Mouse (Mus musculus) layer of hippocampus, adult 2 months (tissue): ENCODE results near the gene Rplp2. TPM values are rescaled to one million over a fixed set of nuclear protein-coding genes. Genes with fewer than 3 reads are reported as not detected.

Experiments used
- DNase-seq, 2 experiments: peaks; one replicate each; pipeline ENCODE4 v3.0.0; 2022; ENCODE audit warnings: low spot score in 2 of 2
- H3K27ac ChIP-seq: fragments of 200-600 bp; 2 replicates; pipeline ENCODE4 v1.8.1; 2022
- H3K4me3 ChIP-seq: fragments of 200-600 bp; 2 replicates; pipeline ENCODE4 v1.8.1; 2022; ENCODE audit warnings: mild to moderate bottlenecking
- CTCF ChIP-seq: fragments of 200-600 bp; conservative IDR thresholded peaks from 2 replicates; pipeline ENCODE4 v1.8.1; 2022; ENCODE audit warnings: antibody characterized with exemption, mild to moderate bottlenecking, moderate library complexity
- total RNA-seq, 2 experiments: library from RNA; stranded (reverse); gene quantifications; 2 replicates each; pipeline ENCODE4 v1.2.3; 2021

The Rplp2 gene
- total RNA-seq, 2 experiments from 2014 or later, result 548 to 575 TPM

GRCm38 (mm10) chr7:141468164-141468521 lies 21.0 kb downstream of the Rplp2 start:
- no peak for DNase-seq
- Histone ChIP-seq H3K27ac (peak overlapping the region; percentile 74), H3K4me3 (peak overlapping the region; percentile 59)
- no peak for TF ChIP-seq CTCF

- Histone ChIP-seq H3K27ac (peak overlapping the region; percentile 74), H3K4me3 (peak overlapping the region; percentile 59)
- peak; percentile 74 for TF ChIP-seq CTCF
- DNase-seq, result peak; percentile 38 to 47
Observed at GRCm38 (mm10) chr7:141468522-141469211, 21.5 kb downstream of the Rplp2 start.

DNA sequence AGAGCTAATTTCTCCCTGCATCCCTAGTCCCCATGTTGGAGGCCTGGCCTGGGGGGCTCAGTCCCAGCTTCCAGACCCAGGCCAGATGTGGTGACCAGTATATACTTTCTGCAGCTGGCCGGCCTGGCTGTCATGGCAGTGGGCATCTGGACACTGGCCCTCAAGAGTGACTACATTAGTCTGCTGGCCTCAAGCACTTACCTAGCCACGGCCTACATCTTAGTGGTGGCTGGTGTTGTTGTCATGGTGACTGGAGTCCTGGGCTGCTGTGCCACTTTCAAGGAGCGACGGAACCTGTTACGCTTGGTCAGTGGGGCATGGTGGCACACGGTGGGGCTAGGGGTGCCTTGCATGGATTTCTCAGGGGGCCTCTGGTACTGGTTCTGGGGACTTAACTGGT lies 22.2 kb downstream of the Rplp2 start:
- Histone ChIP-seq H3K27ac (peak overlapping the region; percentile 74), H3K4me3 (peak overlapping the region; percentile 27; the same call in 1 of the 2 replicates)
- no peak for DNase-seq
- TF ChIP-seq CTCF, result no peak

GRCm38 (mm10) chr7:141469901-141470636 lies 22.9 kb downstream of the Rplp2 start:
- no peak for DNase-seq
- no peak overlapping the region for H3K4me3 ChIP-seq
- no peak overlapping the region for H3K27ac ChIP-seq
- TF ChIP-seq CTCF, result no peak

DNA sequence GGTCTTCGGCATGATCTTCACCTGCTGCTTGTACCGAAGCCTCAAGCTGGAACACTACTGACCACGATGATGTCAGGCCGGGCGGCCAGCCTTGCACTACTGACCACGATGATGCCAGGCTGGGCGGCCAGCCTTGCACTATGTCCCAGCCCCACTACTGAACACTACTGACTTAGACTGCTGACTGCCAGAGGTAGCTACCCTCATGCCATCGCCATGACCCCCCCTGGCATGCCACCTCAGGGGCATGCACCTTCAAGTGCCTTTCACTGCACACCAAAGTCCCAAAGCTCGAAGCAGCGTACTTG lies 23.4 kb downstream of the Rplp2 start:
- Histone ChIP-seq H3K4me3 (no peak overlapping the region), H3K27ac (no peak overlapping the region)
- TF ChIP-seq CTCF, result no peak
- no peak for DNase-seq

GRCm38 (mm10) chr7:141471236-141471635 lies 24.1 kb downstream of the Rplp2 start:
- H3K27ac ChIP-seq, result no peak overlapping the region
- H3K4me3 ChIP-seq, result no peak overlapping the region
- TF ChIP-seq CTCF, result no peak
- DNase-seq, result no peak

DNA sequence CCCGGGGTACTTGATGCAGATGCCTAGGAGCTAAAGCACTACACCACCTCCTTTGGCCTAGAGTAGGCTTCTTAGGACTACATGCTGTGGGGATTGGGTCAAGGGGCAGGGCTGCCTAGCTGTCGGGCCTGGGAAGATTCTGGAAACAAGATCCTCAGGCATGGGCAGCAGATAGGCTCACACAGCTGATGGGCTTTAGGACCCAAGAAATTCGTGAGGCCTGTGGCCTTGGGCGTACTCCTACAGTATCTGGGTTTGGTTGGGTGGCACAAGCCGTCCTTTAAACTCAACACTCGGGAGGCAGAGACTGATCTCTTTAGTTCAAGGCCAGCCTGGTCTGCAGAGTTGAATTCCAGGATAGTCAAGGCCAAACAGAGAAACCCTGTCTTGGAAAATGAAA lies 25.1 kb downstream of the Rplp2 start:
- H3K27ac ChIP-seq, result no peak overlapping the region
- no peak overlapping the region for H3K4me3 ChIP-seq
- DNase-seq, result no peak
- no peak for TF ChIP-seq CTCF

DNA sequence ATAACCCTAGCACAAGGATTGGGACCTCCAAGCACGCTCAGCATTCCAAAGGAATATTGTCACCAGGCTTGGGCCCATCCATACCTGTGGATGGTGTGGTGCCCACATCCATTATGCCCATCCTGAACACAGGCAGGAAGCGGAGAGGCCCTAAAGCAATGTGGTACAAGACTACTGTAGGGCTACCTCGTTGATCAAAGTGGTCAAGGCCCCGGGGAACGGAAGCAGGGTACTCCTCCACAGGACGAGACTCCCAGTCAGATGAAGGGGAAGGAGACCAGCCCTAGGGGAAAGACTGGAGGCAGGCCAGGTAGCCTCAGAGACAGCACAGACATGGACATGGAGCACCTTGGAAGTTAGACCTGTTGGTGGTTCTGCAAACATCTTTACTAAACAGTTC lies 25.6 kb downstream of the Rplp2 start:
- no peak overlapping the region for H3K27ac ChIP-seq
- DNase-seq, result no peak
- H3K4me3 ChIP-seq, result no peak overlapping the region
- no peak for TF ChIP-seq CTCF

DNA sequence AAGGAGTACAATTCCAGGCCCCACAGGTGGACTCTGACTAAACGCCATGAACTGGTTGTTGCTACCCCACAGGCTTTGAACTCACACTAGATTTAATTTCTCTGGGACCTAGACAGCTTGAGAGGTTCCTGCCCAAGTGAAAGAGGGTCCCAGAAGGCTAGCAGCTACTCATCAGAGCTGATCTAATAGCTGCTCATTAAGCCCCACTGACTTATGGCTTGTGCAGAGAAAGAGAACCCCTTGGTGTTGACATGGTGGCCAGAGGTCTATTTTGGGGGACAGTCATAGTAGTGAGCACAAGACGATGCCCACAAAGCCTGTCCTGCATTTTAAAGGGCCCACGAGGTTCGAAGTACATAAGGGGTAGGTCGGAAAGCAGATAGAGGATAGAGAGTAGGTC lies 27.0 kb downstream of the Rplp2 start:
- Histone ChIP-seq H3K4me3 (peak overlapping the region; percentile 86), H3K27ac (peak overlapping the region; percentile 99; the same call in 1 of the 2 replicates)
- no peak for TF ChIP-seq CTCF
- DNase-seq, result no peak

DNA sequence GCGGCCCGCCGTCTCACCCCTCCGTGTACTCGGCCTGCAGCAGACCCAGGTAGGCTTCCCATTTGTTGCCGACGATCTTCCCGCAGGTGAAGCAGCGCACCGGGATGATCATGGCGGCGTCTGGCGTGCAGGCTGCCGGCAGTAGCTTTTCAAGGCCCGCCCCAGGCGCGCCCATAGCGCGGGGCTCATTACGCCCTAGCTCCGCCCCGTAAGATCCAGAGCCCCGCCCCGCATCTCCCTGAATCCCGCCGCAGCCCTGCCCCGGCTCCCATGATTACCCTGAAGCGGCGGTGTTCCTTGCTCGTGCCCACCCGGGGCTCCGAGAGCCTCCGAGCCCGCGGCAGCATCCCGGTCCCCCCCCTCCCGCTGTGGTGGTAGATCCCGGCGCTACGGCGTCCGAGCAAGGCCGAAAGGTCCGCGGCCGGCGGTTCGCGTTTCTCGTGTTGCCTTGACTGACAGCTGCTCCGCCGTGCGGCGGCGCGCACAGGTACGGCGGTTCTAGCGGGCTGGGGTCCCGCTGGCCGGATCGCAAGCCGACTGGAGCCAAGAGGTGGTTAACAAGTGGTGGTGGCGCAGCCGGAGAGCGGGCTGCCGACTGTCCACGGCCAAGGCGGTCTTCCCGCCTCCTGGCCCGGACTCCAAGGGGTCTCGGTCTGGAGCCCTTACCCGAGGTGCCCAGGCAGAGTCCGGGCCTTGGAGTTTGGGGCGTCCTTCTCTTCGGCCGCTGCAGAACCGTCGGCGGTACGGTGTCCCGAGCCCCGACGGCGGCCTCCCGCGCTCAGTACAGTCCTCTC lies 28.0 kb downstream of the Rplp2 start, which contains the start of the genes Polr2l and Tspan4:
Gene Polr2l (minus strand): TSS at position 122 of the 794 bp plus-strand sequence.
Gene Tspan4 (plus strand): TSS at position 230 of the 794 bp plus-strand sequence.
- 0 out of 2 replicates have a peak, but pooled peaks have one; percentile 17 for TF ChIP-seq CTCF
- DNase-seq, result peak; percentile 69 to 75
- Histone ChIP-seq H3K27ac (peak within 1 kb of the TSS; percentile 99), H3K4me3 (peak within 1 kb of the TSS; percentile 86)

- no peak for DNase-seq
- H3K4me3 ChIP-seq, result peak overlapping the region; percentile 86
- peak overlapping the region; percentile 99 for H3K27ac ChIP-seq
- TF ChIP-seq CTCF, result no peak
Observed at GRCm38 (mm10) chr7:141475805-141476158, 28.6 kb downstream of the Rplp2 start.

DNA sequence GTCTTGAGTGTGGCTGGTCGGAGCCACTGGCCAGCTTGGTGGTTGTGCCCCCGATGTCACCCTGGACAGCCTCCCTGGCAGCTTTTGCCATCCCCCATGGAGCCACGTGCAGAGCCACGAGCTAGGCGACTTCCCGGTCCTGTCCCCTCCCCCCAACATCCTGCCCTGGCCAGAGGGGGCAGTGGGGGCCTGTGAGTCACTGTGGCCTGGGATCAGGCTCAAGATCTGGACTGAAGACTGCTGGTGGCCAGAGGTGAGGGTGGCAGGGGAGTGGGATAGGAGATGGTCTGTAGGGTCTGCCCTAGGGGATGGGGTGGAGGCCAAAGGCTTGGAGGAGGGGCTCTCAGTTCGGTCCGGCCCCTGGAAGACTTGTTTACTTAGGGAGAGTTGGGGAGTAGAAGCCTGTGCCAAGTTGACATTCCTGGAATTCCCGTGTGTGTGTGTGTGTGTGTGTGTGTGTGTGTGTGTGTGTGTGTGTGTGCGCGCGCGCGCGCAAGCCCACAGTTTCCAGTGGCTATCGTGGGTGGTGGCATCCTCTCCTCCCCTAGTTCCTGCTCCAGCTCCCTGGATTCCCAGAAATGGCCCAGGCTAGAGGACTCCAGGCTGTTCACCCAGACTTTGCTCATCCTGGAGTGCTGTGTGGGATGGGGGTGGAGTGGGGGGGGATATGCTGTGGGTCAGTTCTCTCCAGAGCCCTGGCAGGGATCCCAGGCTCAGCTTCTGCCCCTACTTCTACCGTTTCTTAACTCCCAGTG lies 29.2 kb downstream of the Rplp2 start:
- DNase-seq, result no peak
- H3K27ac ChIP-seq, result peak overlapping the region; percentile 99
- TF ChIP-seq CTCF, result peak; percentile 41
- H3K4me3 ChIP-seq, result peak overlapping the region; percentile 86
